Mouse (Mus musculus) heart, postnatal 0 days (tissue): ENCODE measurements around the gene Pea15a.

Experiments
- CTCF ChIP-seq: IDR thresholded peaks from 2 replicates; pipeline ENCODE4 v1.5.1; 2016; ENCODE audit warnings: antibody characterized with exemption, control low read depth, low read depth
- EP300 ChIP-seq: IDR thresholded peaks from 2 replicates; pipeline ENCODE4 v1.6.1; 2016; ENCODE audit warnings: antibody characterized with exemption, low read depth

DNA sequence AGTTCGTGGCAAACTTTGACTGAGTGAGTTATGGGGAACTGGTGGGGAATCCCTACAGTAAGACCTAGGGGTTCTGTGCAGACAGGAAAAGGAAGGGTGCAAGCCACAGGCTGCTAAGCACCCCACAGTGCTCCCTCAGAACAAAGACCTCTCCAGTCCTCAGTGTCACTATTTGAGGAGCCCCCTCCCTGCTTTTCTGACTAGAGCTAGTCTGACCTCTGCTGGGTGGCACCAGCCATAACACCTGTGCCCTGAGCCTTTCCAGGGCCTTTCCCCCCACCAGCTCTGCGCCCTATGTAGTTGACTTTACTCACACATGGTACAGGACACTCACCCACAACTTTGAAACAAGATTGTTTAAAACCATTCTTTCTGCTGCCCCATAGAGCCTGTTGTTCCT is 41.1 kb upstream of the Pea15a start:
- TF ChIP-seq CTCF (peak; percentile 71), EP300 (no peak)
